Mouse (Mus musculus) thymus, postnatal 25 days (tissue): Measurements from ENCODE around the gene Inpp4b.
A peak's percentile ranks its signal among the peaks of the same experiment; 100 is the strongest.

Source experiments
- DNase-seq: peaks from one replicate; pipeline ENCODE4 v3.0.0; 2022

Inpp4b gene

GRCm38 (mm10) chr8:81342236-81342998, at the start of gene Inpp4b:
Gene Inpp4b (plus strand): TSS chr8:81342556.
- DNase-seq: peak; percentile 72

GRCm38 (mm10) chr8:81335250-81335649, 7.1 kb upstream of the Inpp4b start:
- no peak for DNase-seq

GRCm38 (mm10) chr8:81341191-81341590, 1.2 kb upstream of the Inpp4b start:
- DNase-seq: no peak

GRCm38 (mm10) chr8:81341591-81342235, 643 bp upstream of the Inpp4b start:
- DNase-seq: peak; percentile 73

- DNase-seq: no peak
Measured at GRCm38 (mm10) chr8:81342999-81343302, 595 bp downstream of the Inpp4b start.

- no peak for DNase-seq
Measured at GRCm38 (mm10) chr8:81345170-81345697, 2.9 kb downstream of the Inpp4b start.

GRCm38 (mm10) chr8:81349452-81349851, 7.1 kb downstream of the Inpp4b start:
- DNase-seq: peak; percentile 30

GRCm38 (mm10) chr8:81353460-81353859, 11.1 kb downstream of the Inpp4b start:
- DNase-seq: no peak

- DNase-seq: no peak
Measured at GRCm38 (mm10) chr8:81358108-81358507, 15.8 kb downstream of the Inpp4b start.

GRCm38 (mm10) chr8:81360518-81360917, 18.2 kb downstream of the Inpp4b start:
- DNase-seq: no peak

- DNase-seq: no peak
Measured at GRCm38 (mm10) chr8:81361162-81361561, 18.8 kb downstream of the Inpp4b start.

GRCm38 (mm10) chr8:81370607-81371006, 28.3 kb downstream of the Inpp4b start:
- no peak for DNase-seq

GRCm38 (mm10) chr8:81371844-81372243, 29.5 kb downstream of the Inpp4b start:
- DNase-seq: no peak

- no peak for DNase-seq
Measured at GRCm38 (mm10) chr8:81374877-81375475, 32.6 kb downstream of the Inpp4b start.

- DNase-seq: no peak
Measured at GRCm38 (mm10) chr8:81388953-81389352, 46.6 kb downstream of the Inpp4b start.

GRCm38 (mm10) chr8:81399071-81399470, 56.7 kb downstream of the Inpp4b start:
- DNase-seq: no peak

GRCm38 (mm10) chr8:81399501-81399900, 57.1 kb downstream of the Inpp4b start:
- no peak for DNase-seq

GRCm38 (mm10) chr8:81412707-81413106, 70.4 kb downstream of the Inpp4b start:
- no peak for DNase-seq

GRCm38 (mm10) chr8:81443957-81444356, 101.6 kb downstream of the Inpp4b start:
- no peak for DNase-seq

GRCm38 (mm10) chr8:81449798-81450197, 107.4 kb downstream of the Inpp4b start:
- DNase-seq: no peak

- DNase-seq: no peak
Measured at GRCm38 (mm10) chr8:81452082-81452481, 109.7 kb downstream of the Inpp4b start.

GRCm38 (mm10) chr8:81454830-81455229, 112.5 kb downstream of the Inpp4b start:
- no peak for DNase-seq

- no peak for DNase-seq
Measured at GRCm38 (mm10) chr8:81463762-81464161, 121.4 kb downstream of the Inpp4b start.

- DNase-seq: no peak
Measured at GRCm38 (mm10) chr8:81466776-81467175, 124.4 kb downstream of the Inpp4b start.
